In genomic region chr13:63801289-63801688, GRCm38 (mm10) we compare ENCODE assay signal across 17 mouse cellular contexts.
"Had no signal": no experiment of that assay in that cellular context is flagged by ENCODE, and none has a peak within 500 bp of the region (broad histone marks: within the 10 kb centered on the region; RNA-seq: fewer than 3 reads in every experiment).

No protein-coding gene starts in this region.

- H3K9me3 ChIP-seq: neural tube, embryonic 12.5 days; neural tube, embryonic 13.5 days; neural tube, embryonic 15.5 days; stomach, embryonic 15.5 days had no signal

- H3K36me3 ChIP-seq: neural tube, embryonic 12.5 days; neural tube, embryonic 13.5 days; neural tube, embryonic 15.5 days; stomach, embryonic 15.5 days had no signal

- H3K9ac ChIP-seq: neural tube, embryonic 12.5 days; neural tube, embryonic 13.5 days; neural tube, embryonic 15.5 days; stomach, embryonic 15.5 days had no signal

- H3K4me2 ChIP-seq: neural tube, embryonic 12.5 days; neural tube, embryonic 13.5 days; neural tube, embryonic 15.5 days; stomach, embryonic 15.5 days had no signal

- H3K4me3 ChIP-seq: neural tube, embryonic 12.5 days; neural tube, embryonic 13.5 days; neural tube, embryonic 15.5 days; stomach, embryonic 15.5 days had no signal

- H3K27me3 ChIP-seq: neural tube, embryonic 12.5 days; neural tube, embryonic 13.5 days; neural tube, embryonic 15.5 days; stomach, embryonic 15.5 days had no signal

- DNase-seq: retina, postnatal 1 day; right cerebral cortex, adult 18-20 months; right cerebral cortex, postnatal 14 days; right cerebral cortex, postnatal 25 days; right cerebral cortex, postnatal 4 days; spleen, adult 18-20 months; thymus, adult 18-20 months; thymus, adult 2 months; thymus, postnatal 14 days; thymus, postnatal 25 days; thymus, postnatal 36 days; thymus, postnatal 4 days had no signal

- H3K4me1 ChIP-seq: neural tube, embryonic 12.5 days; neural tube, embryonic 13.5 days; neural tube, embryonic 15.5 days; stomach, embryonic 15.5 days had no signal

- H3K27ac ChIP-seq: neural tube, embryonic 12.5 days; neural tube, embryonic 13.5 days; neural tube, embryonic 15.5 days; stomach, embryonic 15.5 days; stomach, postnatal 0 days had no signal
